Mouse (Mus musculus) adrenal gland, postnatal 10 days (tissue): ENCODE measurements around the gene Wwox. TPM values are rescaled to one million over a fixed set of nuclear protein-coding genes. Genes with fewer than 3 reads are reported as not detected.

Experiments
- DNase-seq: peaks from one replicate; pipeline ENCODE4 v3.0.0; 2021; ENCODE audit warnings: mixed read lengths
- total RNA-seq, 2 experiments: library from RNA; stranded (reverse); gene quantifications; 2 replicates each; pipeline ENCODE4 v1.2.3; 2021

Wwox gene
- total RNA-seq, 2 experiments from 2014 or later: 20.8 to 28.4 TPM

DNA sequence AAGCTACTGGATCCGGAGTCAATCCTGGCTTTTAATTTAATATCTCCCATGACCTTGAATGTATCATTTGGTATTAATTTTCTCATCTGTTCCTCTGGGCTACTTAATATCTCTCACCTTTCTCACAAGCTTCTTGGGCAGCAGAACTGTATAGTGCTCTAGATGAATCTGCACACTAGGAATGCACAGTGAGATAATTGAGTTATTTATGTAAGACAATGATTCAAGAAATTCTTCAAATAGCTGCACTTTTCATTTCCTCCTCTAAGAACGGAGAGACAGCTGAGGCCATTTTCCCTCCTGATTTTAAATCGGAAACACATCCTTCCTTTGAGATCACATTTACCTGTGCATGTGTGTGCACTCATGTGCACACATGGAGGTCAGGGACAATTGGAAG lies 669.9 kb downstream of the Wwox start:
- DNase-seq: no peak

DNA sequence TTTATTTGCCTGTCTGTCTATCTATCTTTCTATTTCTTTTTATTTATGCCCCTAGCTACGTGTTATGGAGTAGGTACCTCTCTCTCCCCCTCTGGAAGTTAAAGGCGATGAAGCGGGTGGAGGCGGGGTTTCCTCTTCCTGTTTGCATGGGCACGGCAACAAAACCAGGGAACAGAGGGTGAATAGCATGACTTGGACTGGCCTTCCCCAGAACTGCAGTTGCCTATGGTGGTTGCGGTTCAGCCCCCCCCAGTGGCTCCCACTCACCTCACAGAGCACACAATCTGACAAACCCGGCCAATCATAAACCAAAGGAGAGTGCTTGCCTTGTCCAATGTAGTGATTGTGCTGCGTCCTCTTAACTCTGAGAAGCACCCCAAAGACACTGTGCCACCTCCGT lies 671.0 kb downstream of the Wwox start:
- DNase-seq: no peak

DNA sequence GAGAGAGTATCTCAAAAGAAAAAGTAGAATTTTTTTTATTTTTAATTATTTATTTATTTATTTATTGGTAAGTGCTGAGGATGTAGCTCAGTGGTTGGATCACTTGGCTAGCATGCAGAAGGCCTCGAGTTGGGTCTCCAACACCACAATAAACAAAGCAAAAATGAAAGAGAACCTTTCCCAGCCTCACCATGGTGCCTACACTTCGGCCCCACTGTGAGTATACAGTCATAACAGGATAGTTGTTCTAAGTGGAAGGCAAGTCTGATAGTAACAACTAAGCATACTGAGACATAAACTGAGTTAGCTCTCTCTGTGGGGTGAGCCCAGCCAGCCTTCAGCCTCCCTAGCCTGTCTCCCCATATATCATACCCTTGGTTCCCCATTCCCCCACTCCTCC lies 672.6 kb downstream of the Wwox start:
- no peak for DNase-seq

DNA sequence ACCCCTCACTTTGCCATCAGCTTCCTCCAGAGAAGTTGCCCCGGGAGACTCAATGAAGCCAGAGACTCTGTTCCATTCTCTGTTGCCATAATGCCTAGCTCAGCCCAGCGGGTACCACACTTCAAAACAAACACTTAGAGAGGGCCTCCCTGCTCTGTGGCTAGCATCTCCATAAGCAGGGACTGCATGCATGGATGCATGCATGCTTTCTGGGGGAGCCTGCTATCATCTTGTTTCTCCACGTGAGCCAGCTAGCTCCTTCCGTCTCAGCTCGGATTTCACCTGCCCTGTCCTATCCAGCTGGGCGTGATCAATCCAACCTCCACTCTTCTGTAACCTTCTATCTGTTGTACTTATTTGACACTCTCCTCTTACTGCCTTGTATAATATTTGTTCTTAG lies 675.0 kb downstream of the Wwox start:
- DNase-seq: no peak

DNA sequence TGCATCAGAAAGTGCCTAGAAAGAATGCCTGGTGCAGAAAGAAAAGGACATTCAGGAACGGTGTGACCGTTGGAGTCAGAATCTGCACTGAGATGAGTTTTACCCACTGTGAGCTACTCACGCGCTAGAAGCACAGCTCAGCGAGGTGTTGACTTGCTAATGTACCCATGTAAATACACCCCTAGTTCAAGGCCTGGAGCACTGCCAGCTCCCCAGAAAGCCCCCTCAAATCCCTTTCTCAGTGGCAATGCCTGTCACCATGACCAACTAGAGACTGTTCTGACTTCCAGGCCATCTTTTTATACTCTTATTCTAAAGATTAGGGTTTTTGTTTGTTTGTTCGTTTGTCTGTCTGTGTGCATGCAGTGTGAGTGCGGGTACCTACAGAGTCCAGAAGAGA lies 686.6 kb downstream of the Wwox start:
- DNase-seq: no peak

DNA sequence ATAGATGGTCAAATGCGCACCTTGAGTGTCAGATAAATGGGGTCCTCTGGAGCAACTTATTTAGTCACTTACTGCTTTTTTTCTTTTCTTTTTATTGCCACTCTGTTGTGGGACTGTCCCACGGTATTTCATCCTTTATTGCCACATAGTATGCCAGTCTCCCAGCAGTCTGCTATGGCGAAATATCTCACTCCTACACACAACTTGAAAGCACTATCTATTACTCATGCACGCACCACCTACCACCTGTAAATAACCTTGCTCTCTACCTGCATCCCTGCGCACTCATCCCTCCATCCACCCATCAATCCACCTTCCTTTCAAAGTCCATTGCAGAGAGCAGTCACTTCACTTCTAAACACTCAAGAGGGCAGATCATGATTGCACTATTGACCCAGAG lies 687.2 kb downstream of the Wwox start:
- DNase-seq: no peak

DNA sequence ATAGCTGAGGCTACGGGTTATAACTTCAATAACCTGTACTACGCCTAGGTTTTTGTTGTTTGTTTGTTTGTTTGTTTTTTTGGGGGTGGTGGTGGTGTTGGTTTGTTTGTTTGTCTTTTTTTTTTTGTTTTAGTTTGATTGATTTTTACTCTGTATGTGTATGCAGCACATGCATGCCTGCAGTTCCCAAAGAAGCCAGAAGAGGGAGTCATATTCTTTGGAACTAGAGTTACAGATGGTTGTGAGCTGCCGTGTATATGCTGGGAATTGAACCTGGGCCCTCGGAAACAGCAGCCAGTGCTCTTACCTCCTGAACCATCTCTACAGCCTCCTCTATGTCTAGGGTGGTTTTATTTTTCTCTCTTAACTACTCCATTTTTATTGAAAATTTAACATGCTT lies 689.9 kb downstream of the Wwox start:
- DNase-seq: no peak

DNA sequence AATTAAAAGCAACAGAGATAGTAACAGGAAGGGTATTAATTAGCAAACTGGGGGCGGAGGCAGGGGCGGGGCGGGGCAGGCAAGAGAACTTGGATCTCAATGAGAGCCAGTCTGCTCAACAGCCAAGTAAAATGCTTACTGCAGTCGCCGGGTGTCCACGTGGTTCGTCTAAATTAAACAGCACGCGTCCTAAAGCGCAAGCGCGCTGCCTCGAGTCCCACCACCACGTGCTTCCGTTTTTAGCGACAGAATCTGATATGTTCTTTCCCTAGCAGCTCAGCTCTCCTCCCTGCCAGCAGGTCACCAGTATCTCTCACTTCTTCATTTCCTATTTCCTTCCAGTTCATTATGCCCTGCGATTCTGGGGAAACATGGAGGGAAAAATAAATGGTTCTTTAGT lies 693.7 kb downstream of the Wwox start:
- DNase-seq: no peak

DNA sequence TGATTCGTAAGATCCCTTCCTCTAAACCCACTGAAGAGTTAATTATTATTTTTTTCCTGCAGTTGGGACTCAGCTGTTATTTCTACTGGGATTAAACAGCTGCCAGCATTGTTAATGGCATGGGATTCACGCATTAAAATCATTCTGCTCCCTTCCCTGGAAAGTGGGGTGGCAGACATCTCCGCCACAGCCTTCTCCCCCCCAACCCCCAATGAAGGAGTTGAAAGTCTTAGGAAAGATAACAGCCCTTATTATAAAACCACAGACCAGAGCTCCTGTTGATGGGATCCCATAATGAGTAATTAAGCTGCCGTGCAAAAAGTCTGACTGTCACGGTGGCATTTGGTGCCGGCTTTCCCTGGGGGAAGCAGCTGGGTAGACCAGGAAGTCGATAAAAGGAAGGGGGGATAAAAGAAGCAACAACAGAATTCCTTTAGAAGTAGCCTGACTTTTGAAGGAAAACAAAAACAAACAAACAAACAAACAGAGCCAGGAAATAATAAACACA lies 694.3 kb downstream of the Wwox start:
- DNase-seq: no peak

DNA sequence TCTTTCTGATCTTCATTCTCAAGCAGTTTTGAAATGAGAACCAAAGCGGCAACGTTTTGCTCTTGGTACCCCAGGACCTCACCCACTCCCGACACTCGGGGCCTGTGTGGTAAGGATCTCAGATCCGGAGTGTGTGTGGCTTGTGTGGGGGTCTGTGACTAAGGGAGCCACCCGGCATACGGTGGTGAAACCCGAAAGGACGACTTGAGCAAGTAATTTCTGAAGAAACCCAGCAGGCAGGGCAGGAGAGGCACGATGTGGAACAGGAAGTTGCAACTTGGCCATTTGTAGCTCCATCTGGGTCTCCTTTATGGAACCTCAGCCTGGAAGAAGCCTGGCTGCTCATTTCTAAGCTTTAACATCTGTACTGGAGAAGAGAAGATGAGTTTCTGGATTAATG lies 697.4 kb downstream of the Wwox start:
- no peak for DNase-seq

DNA sequence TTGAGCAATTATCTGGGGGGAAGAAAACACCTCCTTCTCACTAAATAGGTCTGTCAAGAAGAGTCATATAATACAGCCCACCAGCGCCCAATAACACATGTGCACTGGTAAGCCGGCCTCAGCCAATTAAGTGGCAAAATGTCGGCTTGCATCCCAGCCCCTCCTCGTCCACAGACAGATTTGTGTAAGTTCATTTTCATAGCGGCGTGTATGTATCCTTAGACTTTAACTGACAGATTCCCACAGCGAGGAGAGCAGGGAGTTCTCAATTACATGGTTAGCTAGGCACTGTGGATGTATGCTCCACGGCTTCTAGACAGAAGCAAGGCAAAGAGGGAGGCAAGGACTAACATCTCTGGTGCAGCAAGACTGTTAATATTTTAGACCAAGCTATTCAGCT lies 702.2 kb downstream of the Wwox start:
- no peak for DNase-seq

DNA sequence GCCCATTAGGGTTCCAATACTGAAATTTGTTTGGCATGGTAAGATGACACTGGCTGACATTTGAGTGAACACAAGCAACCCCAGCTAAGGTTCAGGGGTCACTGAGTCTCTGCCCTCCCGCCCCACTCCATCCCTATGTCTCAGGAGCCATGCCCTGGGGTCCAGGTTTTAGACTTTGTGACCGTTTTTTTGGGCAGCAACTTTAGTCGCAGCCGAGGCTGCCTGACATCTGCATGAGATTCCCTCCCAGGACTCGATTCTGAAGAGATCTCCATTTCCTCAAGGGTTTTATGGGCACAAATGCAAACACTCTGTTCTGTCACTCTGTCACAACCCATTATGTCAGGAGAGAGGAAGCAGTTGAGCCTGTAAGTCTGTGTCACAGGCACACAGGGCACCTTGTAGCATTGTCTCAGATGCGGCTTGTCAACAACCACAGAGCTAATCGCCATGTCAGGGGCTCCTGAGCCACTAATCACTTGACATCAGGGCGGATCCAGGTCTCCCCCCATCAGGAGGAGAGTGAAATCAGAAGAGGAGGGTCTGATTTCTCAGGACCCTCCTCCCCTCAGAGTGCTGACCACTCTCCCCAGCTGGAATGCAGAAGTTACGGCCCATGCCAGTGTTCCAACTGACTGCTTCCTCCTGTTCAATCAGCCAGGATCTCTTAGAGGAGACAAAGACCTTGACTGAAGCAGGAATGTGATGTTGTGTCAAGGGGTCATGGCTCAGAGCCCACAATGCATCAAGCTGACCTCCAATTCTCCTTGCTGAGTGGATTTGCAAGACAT lies 704.3 kb downstream of the Wwox start:
- DNase-seq: no peak

DNA sequence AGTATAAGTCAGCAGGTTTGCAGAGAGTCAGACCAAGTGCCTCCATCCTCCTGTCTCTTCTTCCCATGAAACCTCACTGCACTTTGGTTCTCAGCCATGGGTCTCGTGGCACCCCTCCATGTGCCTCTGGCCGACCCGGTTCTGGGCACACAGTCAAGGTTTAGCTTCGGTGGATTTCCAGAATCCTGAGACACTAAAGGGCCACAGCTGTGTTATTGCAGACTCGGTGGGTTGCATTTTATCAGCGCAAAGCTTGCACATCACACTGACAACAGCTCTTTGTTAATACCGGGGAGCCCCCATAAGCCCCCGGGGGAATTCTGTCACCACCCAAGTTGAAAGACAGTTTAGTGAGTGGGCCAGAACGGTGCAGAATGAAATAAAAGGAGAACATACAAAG lies 707.6 kb downstream of the Wwox start:
- DNase-seq: no peak

DNA sequence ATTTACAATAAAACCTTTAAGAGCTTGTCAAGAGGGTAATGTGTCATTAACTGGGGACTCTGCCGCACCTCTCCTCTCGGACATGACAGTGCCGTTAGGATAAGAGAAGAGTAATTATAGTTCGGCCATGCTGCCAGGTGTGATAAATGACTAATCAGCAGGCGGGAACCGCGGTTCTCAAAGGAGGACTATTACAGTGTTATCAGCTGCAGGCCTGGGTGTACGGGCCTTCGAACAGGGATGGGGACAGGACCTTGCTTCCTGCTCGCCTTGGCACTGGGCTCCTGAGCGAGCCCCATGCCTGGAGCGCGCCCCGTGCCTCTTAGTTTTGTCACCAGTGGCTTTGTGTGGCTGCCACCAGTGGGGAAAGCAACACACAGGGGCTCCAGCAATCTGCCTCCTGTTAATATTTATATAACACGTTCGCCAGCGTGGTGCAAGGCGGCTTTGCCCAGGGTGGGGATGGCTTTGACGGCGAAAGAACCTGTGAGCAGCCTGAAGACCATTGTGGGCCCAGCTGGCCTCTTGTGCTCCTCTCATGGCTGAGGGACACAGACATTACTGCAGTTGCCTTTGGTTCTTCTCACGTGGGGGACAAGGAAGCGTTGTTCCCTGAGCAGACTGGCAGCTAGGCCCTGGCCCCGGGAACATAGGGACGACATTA lies 711.1 kb downstream of the Wwox start:
- no peak for DNase-seq

DNA sequence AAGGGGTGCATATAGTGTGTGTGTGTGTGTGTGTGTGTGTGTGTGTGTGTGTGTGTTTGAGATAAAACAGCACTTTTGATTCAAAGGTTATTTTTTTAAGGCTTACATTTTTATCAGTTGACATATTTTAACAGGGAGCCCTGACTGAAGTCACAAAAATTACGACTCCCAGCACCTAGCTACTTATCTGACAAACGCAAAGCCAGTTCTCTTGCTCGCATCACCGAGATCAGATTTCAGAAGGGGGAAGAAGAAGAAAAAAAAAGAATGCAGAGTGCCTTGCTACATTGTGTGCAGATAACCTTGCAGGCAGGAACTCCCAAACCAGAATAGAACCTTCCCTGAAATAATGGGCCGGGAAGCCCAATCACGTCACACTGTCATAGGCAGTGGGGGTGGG lies 712.0 kb downstream of the Wwox start:
- no peak for DNase-seq

DNA sequence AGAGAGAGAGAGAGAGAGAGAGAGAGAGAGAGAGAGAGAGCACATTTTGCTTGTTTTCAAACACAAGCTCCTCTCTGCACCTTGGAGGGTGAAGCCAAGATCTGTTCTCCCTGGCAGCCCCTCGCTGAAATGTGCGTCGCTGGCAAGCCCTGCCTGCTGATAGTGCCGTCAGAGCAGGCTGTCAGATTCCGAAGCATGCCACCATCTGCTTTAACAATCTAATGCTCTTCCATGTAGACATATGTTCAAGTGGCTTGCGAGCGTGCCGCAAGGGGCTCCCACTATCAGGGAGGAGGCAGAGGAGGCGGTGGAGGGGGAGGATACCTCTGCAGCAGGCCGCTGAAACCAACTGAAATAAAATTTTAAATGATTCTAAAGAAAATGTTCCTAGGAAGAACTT lies 714.6 kb downstream of the Wwox start:
- DNase-seq: no peak

DNA sequence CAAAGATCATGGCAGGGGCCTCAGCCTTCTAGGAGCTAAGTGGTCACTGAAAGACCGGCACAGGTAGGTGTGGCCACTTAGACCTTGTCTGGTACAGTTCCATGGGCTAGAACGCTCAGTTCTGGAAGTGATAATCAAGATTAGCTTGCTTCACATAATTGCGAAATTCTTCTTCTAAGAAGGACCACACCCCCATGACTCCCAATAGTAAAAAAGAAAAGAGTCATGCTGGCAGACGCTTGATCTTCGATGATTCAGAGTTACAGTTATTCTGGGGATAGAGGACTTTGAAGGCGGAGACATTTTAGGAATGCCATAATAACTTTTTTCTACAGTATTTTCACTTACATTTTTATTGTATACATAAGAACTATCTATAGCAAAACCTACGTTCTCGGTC lies 716.7 kb downstream of the Wwox start:
- no peak for DNase-seq

DNA sequence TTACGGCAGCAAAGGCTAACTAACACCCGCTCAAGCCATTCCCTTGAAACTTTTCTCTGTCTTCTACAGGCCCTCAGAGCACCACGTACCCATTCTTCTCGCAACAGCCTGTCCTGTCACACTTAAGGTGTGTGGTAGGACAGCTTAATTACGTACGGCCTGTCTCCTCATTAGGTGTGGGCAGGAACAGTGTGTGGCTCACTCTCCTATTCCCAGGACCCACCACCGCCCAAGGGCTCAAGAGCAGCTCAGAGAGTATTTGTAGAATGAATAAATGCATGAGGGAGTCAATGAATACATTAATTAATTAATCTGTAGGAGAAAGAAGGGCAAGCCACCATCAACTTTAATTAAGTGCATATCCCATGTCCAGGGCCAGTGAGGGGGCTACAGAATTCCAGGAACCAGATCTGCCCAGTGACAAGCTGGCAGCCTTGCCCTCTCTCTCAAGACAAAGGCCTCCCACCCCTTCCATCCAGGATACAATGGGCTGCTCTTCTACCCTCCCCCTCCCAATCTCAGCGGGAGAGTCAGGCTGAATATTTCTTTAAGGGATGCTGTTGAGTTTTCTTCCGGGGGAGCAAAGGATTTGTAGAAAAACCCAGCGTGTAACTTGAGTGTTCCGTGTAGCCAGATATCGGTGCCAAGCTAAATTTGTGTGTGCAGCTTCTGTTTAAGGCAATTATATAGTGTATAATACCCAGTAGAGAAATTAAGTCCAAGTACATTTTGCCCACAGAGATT lies 718.7 kb downstream of the Wwox start:
- DNase-seq: no peak

DNA sequence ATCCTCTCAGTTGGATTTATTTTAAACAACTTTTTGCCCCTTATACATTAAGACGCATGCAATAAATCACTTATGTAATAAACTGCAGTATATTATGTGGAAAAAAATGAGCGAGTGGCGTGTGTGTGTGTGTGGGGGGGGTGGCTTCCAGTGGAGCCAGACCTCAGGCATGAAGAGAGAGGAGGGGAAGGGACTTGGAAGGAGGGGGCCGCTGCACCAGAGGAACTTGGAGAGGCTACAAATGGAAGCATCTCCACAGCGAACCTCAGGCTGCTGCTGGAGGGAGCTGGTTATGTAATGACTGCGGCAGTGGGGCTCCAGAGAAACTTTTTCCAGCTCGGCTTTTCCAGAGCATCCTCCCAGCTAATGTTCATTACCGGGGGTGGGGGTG lies 719.3 kb downstream of the Wwox start:
- DNase-seq: no peak

DNA sequence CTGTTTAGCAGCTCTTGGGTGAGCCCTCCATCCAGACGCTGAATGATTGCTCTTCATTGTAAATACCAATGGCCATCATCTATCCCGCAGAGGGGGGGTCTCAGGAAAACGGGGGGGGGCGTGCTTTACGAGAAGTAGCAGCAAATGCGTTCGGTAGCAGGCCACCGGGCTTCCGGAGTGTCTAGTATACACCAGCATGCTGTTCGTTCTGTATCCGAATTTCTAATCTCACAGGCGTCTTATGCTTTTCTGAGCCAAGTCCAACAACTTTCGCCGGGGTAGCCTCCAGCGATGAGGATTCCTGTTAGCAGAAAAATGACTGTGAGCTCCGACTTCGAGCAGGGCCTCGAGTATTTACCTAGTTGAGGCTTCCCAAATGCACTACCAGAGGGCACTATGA lies 719.8 kb downstream of the Wwox start:
- peak; percentile 24 for DNase-seq

DNA sequence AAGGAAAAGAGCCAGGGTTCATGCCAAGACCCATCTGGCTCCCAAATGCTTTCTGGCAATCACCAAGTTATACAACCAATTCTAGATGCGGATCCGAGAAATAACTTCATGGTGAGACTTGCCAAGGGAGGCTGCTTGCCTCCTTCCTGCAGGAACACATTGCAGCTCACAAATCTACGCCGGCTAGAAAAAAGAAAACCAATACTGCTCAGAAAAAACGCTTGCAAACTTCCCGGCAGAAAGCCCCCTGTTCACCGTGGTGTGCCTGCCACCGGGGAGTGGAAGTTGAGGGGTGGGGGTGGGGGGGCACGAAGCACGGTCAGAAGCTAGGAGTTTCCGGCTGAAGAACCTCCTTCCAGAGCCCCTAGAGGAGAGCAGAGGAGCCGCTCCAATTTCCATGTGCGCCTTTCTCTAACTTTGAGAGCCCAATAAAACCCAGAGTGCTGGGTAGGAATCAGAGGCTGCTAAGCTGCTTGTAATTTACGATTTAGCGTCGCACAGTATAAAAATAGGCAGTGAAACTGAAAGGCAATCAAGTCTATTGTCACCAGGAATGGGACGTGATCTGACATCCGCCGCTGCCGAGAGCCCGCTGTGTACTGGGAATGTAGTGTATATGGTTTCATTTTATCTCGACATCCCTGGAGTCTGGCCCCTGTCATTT lies 720.4 kb downstream of the Wwox start:
- peak; percentile 58 for DNase-seq

DNA sequence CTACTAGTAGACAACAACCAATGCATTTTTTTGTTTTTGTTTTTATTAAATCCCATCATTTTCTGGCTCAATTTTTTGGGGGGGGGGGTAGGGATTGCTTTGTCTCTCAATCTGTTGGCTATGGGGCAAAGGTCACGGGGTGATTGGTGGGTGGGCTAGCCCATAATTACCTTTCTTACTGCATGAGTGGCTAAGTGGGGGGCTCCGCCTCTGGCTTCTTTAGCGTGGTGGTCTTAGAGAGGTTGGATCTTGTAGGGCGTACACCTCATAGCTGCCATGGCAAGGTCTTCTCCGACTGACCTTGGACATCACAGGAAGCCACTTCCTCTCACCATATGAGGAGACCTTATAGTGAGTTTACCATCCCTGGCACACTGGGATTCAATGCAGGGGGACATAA lies 721.0 kb downstream of the Wwox start:
- no peak for DNase-seq

DNA sequence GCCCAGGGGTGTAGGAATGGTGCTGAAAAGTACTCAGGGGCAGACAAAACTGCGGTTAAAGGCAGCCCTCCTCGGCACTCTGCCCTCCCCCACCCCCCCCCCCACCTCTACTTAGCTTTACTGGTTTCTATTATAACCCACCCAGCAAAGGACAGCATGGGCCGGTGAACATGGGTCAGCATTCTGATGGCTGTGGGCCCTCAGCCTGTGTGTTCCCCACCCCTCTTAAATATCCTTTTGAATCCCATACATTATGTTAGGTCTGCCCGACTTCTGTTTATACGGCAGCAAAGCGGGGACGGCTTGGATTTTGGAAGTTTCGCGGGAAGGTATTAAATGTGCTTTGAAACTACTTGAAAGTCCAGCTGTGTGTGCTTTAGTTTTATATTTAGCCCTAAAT lies 722.1 kb downstream of the Wwox start:
- DNase-seq: no peak
